Mouse (Mus musculus) left cerebral cortex, adult 8-10 months (tissue): ENCODE data around the gene Ptpn23. TPM values are rescaled to one million over a fixed set of nuclear protein-coding genes. Genes with fewer than 3 reads are reported as not detected.

Source experiments
- total RNA-seq, 4 experiments: library from RNA; stranded (reverse); gene quantifications; 2 replicates each; pipeline ENCODE4 v1.2.4; 2022

Ptpn23 gene
- total RNA-seq, 4 experiments from 2014 or later = 48.3 to 55.0 (median 50.0) TPM

Other genes with a start within 250 kb of the Ptpn23 start
- gene Cspg5, start 164.4 kb downstream of the Ptpn23 start, total RNA-seq = 100 to 1,000 TPM; 360 to 411 (median 377) TPM
- gene Elp6, start 103.0 kb downstream of the Ptpn23 start, total RNA-seq = 10 to 100 TPM; 11.6 to 16.4 (median 14.1) TPM
- gene Scap, start 74.9 kb downstream of the Ptpn23 start, total RNA-seq = 100 to 1,000 TPM in 2 of 4 experiments, 10 to 100 TPM in 2; 93.7 to 105 (median 99.7) TPM
- under 1 TPM in 2 of 4 experiments, not detected in 2; 0.30 to 0.50 TPM for gene Ngp, start 11.5 kb upstream of the Ptpn23 start, total RNA-seq
- 10 to 100 TPM; 23.2 to 28.2 (median 24.7) TPM for gene Klhl18, start 68.5 kb upstream of the Ptpn23 start, total RNA-seq
- 1 to 10 TPM; 4.5 to 6.2 (median 5.2) TPM for gene Kif9, start 68.7 kb upstream of the Ptpn23 start, total RNA-seq
- gene Setd2, start 124.4 kb upstream of the Ptpn23 start, total RNA-seq = 10 to 100 TPM; 58.6 to 74.9 (median 63.6) TPM
- gene Nradd, start 216.2 kb upstream of the Ptpn23 start, total RNA-seq = 1 to 10 TPM; 1.4 to 2.9 (median 2.6) TPM
- 10 to 100 TPM; 11.9 to 14.6 (median 12.6) TPM for gene Nbeal2, start 245.9 kb upstream of the Ptpn23 start, total RNA-seq
- gene Ccdc12, start 248.3 kb upstream of the Ptpn23 start, total RNA-seq = 10 to 100 TPM; 69.7 to 73.5 (median 72.6) TPM